Mouse (Mus musculus) heart, embryonic 11.5 days (tissue): Measurements from ENCODE around the gene D430041D05Rik. TPM values are rescaled to one million over a fixed set of nuclear protein-coding genes. Genes with fewer than 3 reads are reported as not detected.

Source experiments
- ATAC-seq: fragments of 200-750 bp; cut with Nextera tagmentation; replicated peaks from 2 replicates; pipeline ENCODE4 v1.8.0; 2017; ENCODE audit warnings: moderate library complexity; ENCODE audit not compliant: insufficient number of reproducible peaks, low FRiP score, low TSS enrichment
- H3K27ac ChIP-seq: fragments of 300-500 bp; sonication (generic); 2 replicates; pipeline ENCODE4 v1.5.1; 2014; ENCODE audit warnings: mild to moderate bottlenecking, low read depth, low read length
- H3K27me3 ChIP-seq: fragments of 300-500 bp; sonication (generic); 2 replicates; pipeline ENCODE4 v1.6.1; 2014; ENCODE audit warnings: mild to moderate bottlenecking, low read length, mixed read lengths; ENCODE audit not compliant: control insufficient read depth, insufficient read depth
- H3K36me3 ChIP-seq: fragments of 300-500 bp; sonication (generic); 2 replicates; pipeline ENCODE4 v1.6.1; 2014; ENCODE audit warnings: mild to moderate bottlenecking, low read length, moderate library complexity, mixed read lengths; ENCODE audit not compliant: control insufficient read depth, insufficient read depth
- H3K4me1 ChIP-seq: fragments of 300-500 bp; sonication (generic); 2 replicates; pipeline ENCODE4 v1.6.1; 2014; ENCODE audit warnings: low read length; ENCODE audit not compliant: control insufficient read depth, insufficient read depth
- H3K4me2 ChIP-seq: fragments of 300-500 bp; sonication (generic); 2 replicates; pipeline ENCODE4 v1.6.1; 2014; ENCODE audit warnings: mild to moderate bottlenecking, moderate library complexity
- H3K4me3 ChIP-seq: fragments of 300-500 bp; sonication (generic); 2 replicates; pipeline ENCODE4 v1.5.1; 2014; ENCODE audit warnings: low read depth, low read length
- H3K9ac ChIP-seq: fragments of 300-500 bp; sonication (generic); 2 replicates; pipeline ENCODE4 v1.6.1; 2014; ENCODE audit warnings: mild to moderate bottlenecking, low read depth, low read length, moderate library complexity
- H3K9me3 ChIP-seq: fragments of 300-500 bp; sonication (generic); replicated peaks from 2 replicates; pipeline ENCODE4 v1.6.1; 2016; ENCODE audit warnings: low read length; ENCODE audit not compliant: control insufficient read depth
- WGBS: fragments of 180-500 bp; shearing (Covaris S2); extraction: QIAGEN DNeasy Blood & Tissue Kit; methylation state at CpG from one replicate; pipeline ENCODE4 v1.1.7; 2014; ENCODE audit not compliant: insufficient replicate concordance; 5-methylcytosine and 5-hydroxymethylcytosine counted together
- polyA plus RNA-seq: library from polyadenylated mRNA; unstranded; fragments of >200 nt; fragmentation: Nextera tagmentation; extraction: Ambion mirVana; gene quantifications from 2 replicates; pipeline ENCODE4 v1.2.1, GENCODE M21; 2014

The D430041D05Rik gene
- polyA plus RNA-seq, 1 experiment from 2014 or later = 0.34 TPM

- no peaks in the 10 kb centered on the region for H3K27me3 ChIP-seq
- WGBS = 58% methylated on average over 5 of the region's 5 CpGs
- no peak overlapping the region for H3K27ac ChIP-seq
- no peaks in the 10 kb centered on the region for H3K9me3 ChIP-seq
- no peak overlapping the region for H3K4me3 ChIP-seq
- ATAC-seq = no peak
- H3K4me2 ChIP-seq = no peak overlapping the region
- no peak overlapping the region for H3K9ac ChIP-seq
- H3K36me3 ChIP-seq = no peaks in the 10 kb centered on the region
- 0 out of 2 replicates have a peak, but pooled peaks cover 3% of the 10 kb centered on the region for H3K4me1 ChIP-seq
Observed at GRCm38 (mm10) chr2:104183246-104183845, 227.5 kb downstream of the D430041D05Rik start.

- Histone ChIP-seq H3K27me3 (no peaks in the 10 kb centered on the region), H3K9me3 (no peaks in the 10 kb centered on the region), H3K4me3 (no peak overlapping the region), H3K4me1 (peaks cover 21% of the 10 kb centered on the region), H3K36me3 (no peaks in the 10 kb centered on the region), H3K9ac (no peak overlapping the region), H3K27ac (no peak overlapping the region), H3K4me2 (no peak overlapping the region)
- WGBS = 62% methylated on average over 8 of the region's 8 CpGs
- no peak for ATAC-seq
Observed at GRCm38 (mm10) chr2:104179636-104180035, 231.2 kb downstream of the D430041D05Rik start.

GRCm38 (mm10) chr2:104178251-104178650, 232.6 kb downstream of the D430041D05Rik start:
- Histone ChIP-seq H3K36me3 (no peaks in the 10 kb centered on the region), H3K9ac (no peak overlapping the region), H3K27me3 (no peaks in the 10 kb centered on the region), H3K4me3 (no peak overlapping the region), H3K9me3 (no peaks in the 10 kb centered on the region), H3K4me1 (peaks cover 17% of the 10 kb centered on the region), H3K27ac (no peak overlapping the region), H3K4me2 (no peak overlapping the region)
- no peak for ATAC-seq
- 73% methylated on average over 4 of the region's 4 CpGs for WGBS

DNA sequence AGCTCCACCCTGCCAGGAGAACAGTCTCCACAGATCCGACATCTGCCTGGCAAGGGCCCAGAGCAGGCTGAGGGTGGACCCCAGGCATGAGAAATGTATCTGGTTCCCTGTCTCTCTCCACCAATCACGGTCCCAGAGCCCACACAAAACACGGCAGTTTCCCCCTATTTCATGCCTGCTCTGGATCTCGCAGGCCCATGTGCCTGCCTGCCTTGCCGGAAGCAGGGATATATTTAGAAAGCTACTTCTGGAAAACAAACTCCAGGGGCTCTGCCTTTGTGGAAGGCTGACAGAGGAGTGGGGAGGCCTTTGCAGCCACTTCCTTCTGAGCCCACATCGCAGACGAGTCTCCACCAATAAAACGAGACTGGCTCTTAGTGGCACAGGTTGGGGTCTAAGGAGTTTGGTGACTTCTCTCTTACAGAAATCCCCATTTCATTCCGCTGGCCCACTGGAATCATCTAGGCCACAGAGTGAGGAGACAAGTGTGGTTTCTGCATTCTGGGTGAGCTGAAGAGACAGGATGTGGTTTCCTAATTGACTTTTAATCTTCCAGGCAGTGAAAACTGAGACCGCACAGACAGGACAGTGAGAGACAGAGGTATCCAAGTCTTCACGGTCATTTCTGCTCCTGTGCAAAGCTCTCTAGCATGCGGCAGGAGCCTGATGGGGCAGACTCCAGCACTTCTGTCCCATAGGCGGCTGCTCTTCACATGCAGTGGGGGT, 233.7 kb downstream of the D430041D05Rik start:
- Histone ChIP-seq H3K9ac (peak overlapping the region; percentile 3; the same call in 1 of the 2 replicates), H3K4me3 (no peak overlapping the region), H3K27ac (peak overlapping the region; percentile 78), H3K36me3 (no peaks in the 10 kb centered on the region), H3K27me3 (no peaks in the 10 kb centered on the region), H3K4me1 (peaks cover 17% of the 10 kb centered on the region), H3K4me2 (0 out of 2 replicates have a peak overlapping the region, but pooled peaks have one; percentile 22), H3K9me3 (no peaks in the 10 kb centered on the region)
- WGBS = 32% methylated on average over 13 of the region's 13 CpGs
- peak; percentile 31 for ATAC-seq

DNA sequence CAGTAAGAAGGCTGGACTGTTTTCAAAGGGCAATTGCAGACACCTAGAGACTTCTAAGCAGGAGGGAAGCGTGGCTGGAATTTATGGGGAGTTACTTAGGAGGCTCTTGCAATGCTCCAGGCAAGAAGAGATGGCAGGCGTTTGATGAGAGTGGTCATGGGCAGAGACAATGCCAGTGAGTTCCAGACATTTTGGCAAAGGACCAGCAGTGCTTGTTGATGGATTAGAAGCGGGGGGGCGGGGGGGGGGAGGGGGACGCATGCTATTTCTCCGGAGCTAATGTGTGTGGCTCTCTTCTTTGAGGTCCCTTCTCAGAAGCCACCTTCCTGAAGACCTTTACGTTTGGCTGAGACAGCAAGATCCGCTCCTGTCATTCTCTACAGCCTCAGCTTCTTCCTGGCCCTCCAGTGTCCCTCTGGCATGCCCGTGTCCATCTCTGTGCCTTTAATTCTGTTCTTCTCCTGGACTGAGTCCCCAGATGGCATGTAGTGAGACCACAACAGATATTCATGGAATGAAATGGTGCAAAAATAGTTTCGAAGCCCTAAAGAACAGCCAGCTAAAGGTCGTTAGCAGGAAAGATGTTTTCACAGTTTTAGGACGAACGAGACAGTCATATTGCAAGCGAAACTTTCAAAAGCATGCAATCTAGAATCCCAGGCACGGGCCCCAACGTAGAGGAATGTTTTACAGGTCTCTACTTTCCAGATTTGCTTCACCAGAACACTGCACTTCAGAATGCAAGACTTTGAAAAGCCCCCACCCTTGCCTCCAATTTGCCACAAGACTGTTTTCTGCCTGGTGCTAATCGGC, 234.4 kb downstream of the D430041D05Rik start:
- H3K27me3 ChIP-seq = no peaks in the 10 kb centered on the region
- peak overlapping the region; percentile 78 for H3K27ac ChIP-seq
- ATAC-seq = no peak
- H3K4me1 ChIP-seq = peaks cover 17% of the 10 kb centered on the region
- no peak overlapping the region for H3K4me3 ChIP-seq
- no peaks in the 10 kb centered on the region for H3K36me3 ChIP-seq
- H3K9me3 ChIP-seq = no peaks in the 10 kb centered on the region
- 61% methylated on average over 17 of the region's 17 CpGs for WGBS
- 0 out of 2 replicates have a peak overlapping the region, but pooled peaks have one; percentile 22 for H3K4me2 ChIP-seq
- H3K9ac ChIP-seq = 0 out of 2 replicates have a peak overlapping the region, but pooled peaks have one; percentile 3

- no peak overlapping the region for H3K27ac ChIP-seq
- WGBS = 88% methylated on average over 9 of the region's 9 CpGs
- H3K4me2 ChIP-seq = no peak overlapping the region
- no peaks in the 10 kb centered on the region for H3K9me3 ChIP-seq
- H3K27me3 ChIP-seq = no peaks in the 10 kb centered on the region
- H3K4me1 ChIP-seq = peaks cover 17% of the 10 kb centered on the region
- no peak overlapping the region for H3K4me3 ChIP-seq
- H3K9ac ChIP-seq = no peak overlapping the region
- ATAC-seq = no peak
- no peaks in the 10 kb centered on the region for H3K36me3 ChIP-seq
Observed at GRCm38 (mm10) chr2:104175476-104176165, 235.2 kb downstream of the D430041D05Rik start.

GRCm38 (mm10) chr2:104173431-104173830, 237.4 kb downstream of the D430041D05Rik start:
- Histone ChIP-seq H3K36me3 (no peaks in the 10 kb centered on the region), H3K27ac (no peak overlapping the region), H3K27me3 (no peaks in the 10 kb centered on the region), H3K9me3 (no peaks in the 10 kb centered on the region), H3K4me3 (no peak overlapping the region), H3K4me1 (peaks cover 17% of the 10 kb centered on the region), H3K4me2 (no peak overlapping the region), H3K9ac (no peak overlapping the region)
- WGBS = 88% methylated on average over 3 of the region's 3 CpGs
- no peak for ATAC-seq

DNA sequence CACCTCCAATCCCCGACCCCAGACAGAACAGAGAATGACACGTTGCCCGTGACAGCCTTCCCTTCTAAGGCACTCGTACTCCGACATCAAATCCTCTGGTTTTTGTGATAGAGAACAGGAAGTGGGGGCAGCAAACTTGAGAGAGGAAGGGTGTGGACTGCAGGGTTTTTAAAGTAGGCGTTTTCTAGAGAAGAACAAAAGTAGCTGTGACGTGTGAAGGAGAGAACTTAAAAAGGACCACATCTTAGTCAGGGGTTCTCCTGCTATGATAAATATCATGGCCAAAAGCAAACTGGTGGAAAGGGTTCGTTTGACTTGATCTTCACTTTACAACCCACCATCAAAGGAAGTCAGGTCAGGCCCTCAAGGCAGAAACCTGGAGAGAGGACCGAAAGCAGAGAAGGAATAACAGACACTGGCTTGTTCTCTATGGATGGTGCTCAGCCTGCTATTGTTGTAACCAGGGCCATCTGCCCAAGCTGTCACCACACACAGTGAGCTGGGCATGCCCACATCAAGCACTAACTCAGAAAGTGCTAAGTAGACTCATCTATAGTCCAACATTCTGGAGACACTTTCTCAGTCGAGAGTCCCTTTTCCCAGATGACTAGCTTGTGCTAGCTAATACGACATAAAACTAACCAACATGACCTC, 238.0 kb downstream of the D430041D05Rik start:
- 56% methylated on average over 11 of the region's 11 CpGs for WGBS
- Histone ChIP-seq H3K27ac (no peak overlapping the region), H3K9me3 (no peaks in the 10 kb centered on the region), H3K4me1 (peaks cover 17% of the 10 kb centered on the region), H3K36me3 (no peaks in the 10 kb centered on the region), H3K9ac (no peak overlapping the region), H3K4me3 (no peak overlapping the region), H3K4me2 (no peak overlapping the region), H3K27me3 (no peaks in the 10 kb centered on the region)
- ATAC-seq = no peak
